9 mouse cellular contexts compared by ENCODE assay signal in the genomic region with DNA sequence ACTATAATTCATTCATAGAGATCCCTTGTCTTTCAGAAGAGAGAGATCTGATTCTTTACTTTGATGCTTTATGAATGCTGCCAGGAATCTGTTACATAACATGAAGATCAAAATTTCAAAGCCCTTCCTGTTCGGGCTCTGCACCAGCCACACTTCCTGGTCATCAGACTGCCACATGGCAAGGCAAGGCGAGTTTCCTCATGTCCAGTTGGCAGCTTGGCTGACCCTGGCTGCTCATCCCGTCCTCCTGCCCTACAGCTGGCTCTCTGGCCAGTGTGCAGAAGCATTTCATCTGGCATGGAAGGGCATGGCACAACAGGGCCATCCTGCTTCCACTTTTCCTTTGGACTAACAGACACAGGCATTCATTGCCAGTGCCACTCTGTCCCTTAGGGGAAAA.
DNase-seq lines count a peak whose midpoint lies in the region.
"Had no signal": no experiment of that assay in that cellular context is flagged by ENCODE, and none has a peak within 500 bp of the region (broad histone marks: within the 10 kb centered on the region; RNA-seq: fewer than 3 reads in every experiment).

No protein-coding gene starts in this region.

- intact Hi-C loops in heart, postnatal 25 days (cut with DNase I) = loop anchor here (5.0 kb wide), 2 partner anchors 37 to 77 kb away; no protein-coding TSS in a partner anchor

- peak; percentile 17 for DNase-seq in heart, postnatal 25 days (ENCODE audit: low spot score)
- no peak for DNase-seq in heart, postnatal 4 days
- peak; percentile 18 for DNase-seq in ovary, postnatal 36 days (ENCODE audit: low spot score)
- DNase-seq in ovary, adult 18-20 months (ENCODE audit: low spot score) = no peak
- DNase-seq in cerebellum, postnatal 25 days = peak; percentile 34 to 56
- DNase-seq in lung, postnatal 36 days = peak; percentile 54
- no peak for DNase-seq in thymus, postnatal 4 days
- no peak for DNase-seq in frontal cortex, postnatal 36 days (ENCODE audit: low spot score in 2 of 2)
- DNase-seq: lung, embryonic 14.5 days had no signal

Comparison
In these comparisons a context has a peak if more than half of its experiments do, and no peak if none do; other contexts are left out.
1. DNase-seq: peak in heart, postnatal 25 days (single experiment), ovary, postnatal 36 days (single experiment), cerebellum, postnatal 25 days (2 of 2) and lung, postnatal 36 days (single experiment); none in heart, postnatal 4 days (single experiment), ovary, adult 18-20 months (single experiment), thymus, postnatal 4 days (single experiment) and frontal cortex, postnatal 36 days (0 of 2).